Mouse (Mus musculus) right cerebral cortex, postnatal 14 days (tissue): ENCODE results near the gene CK137956.

Source experiments
- DNase-seq: peaks from one replicate; pipeline ENCODE4 v3.0.0; 2022

CK137956 gene

DNA sequence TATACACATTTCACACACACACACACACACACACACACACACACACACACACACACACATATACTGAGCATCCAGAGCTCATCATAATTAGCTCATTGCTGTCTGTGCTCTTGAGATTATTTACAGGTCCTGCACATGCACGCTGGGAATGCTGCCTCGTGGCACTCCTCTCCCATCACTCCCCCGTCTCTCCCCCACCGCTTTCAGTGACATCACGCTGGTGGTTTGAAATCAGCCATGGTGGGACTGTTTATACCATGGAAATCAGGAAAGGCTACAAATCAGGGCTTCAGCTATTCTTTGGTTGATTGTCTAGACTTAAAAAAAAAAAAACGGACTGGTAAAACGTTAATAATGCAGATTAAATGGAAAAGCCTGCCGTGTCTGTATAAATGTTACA lies 63.6 kb downstream of the CK137956 start:
- no peak for DNase-seq

DNA sequence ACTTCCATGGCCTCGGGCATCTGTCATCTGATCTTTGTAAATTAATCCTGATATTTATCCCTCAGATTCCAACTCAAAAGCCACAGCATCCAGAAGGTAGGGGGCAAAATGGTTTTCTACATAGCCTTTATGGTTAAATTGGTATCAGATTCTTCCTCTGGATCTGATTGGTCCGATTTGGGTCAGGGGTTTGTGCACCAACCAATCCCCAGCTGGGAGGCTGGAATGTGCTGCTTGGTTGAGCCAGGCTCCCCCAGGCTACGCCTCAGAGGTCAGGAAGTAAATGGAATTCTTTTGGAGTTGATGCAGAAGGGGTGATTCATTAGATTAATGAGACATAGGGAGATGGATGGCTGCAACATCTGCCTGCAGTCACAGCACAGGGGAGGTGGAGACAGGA lies 66.8 kb downstream of the CK137956 start:
- DNase-seq = no peak

DNA sequence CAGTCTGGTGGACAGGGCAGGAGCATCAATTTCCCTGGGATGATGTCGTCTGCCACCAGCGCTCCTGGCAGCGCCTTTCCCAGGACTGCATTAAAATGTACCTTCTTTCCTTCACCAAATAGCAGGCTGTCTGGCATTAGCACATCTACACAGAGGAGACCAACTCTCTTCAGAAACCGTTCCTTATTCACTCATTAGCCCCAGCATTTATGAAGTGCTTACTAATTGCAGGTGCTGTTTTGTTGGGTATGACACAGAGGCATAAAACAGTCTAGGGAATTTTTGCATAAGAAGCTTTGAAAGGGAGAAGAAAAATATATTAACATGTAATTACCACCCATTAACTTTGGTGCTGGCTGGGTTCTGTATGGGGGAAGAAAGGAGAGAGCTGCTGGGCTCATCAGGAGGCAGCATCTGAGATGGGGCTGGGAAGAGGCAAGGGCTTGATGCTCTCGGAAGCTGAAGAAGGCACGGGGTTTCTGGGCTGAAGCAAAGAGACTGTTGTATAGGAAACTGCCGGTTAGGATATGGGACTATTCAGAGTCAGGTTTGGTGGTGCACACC lies 69.8 kb downstream of the CK137956 start:
- DNase-seq = no peak

DNA sequence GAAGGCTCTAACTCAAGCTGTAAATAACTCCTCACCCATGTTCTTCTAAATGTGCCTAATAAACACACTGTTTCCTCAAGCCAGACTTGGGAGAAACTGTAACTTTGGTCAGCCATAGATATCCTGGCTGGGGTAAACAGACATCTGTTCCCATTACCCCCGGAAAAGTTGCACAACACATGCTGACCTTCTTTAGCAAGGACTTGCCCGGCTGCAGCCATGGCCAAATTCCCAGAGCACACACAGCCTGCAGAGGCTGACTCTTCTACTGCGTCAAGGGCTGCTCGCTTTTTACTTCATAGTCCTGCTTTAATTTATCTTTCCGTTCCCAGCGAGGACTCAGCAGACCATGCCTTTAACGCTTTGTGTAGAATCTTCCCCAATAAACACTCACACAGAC lies 81.7 kb downstream of the CK137956 start:
- no peak for DNase-seq

DNA sequence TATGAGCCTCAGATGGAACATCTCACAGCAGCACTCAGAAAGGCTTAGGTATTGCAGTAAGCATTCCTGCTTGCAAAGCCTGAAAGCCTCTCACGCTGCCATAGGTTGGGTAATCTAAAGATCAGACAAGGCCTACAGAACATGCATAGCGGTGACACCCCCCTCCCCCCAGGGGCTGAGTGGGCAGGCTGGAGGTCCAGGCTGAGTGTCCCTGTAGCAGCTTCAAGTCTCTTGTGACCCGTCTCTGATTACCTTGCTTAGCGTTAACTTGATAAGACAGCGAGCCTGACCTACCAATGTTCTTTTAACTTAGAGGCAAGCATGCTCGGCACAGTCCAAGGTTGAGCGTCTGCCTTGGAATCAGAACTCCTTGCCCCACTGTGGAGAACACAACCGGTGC lies 91.8 kb downstream of the CK137956 start:
- DNase-seq = no peak
